Mouse (Mus musculus) fat pad, adult 2 months (tissue): ENCODE results near the gene Inpp4b.
"Not testable (repeated sequence)": the region's sequence is repeated elsewhere in the genome, so short reads cannot be mapped to it uniquely, and the experiment has no call there.

ENCODE experiments used
- DNase-seq: peaks from one replicate; pipeline ENCODE4 v3.0.0-alpha.2; 2011; ENCODE audit warnings: low read depth, low spot score; ENCODE audit errors: extremely low read depth

Inpp4b gene

GRCm38 (mm10) chr8:81774010-81774409, 431.7 kb downstream of the Inpp4b start:
- no peak for DNase-seq

- no peak for DNase-seq
Observed at GRCm38 (mm10) chr8:81774454-81774853, 432.1 kb downstream of the Inpp4b start.

- DNase-seq = no peak
Observed at GRCm38 (mm10) chr8:81776516-81777237, 434.3 kb downstream of the Inpp4b start.

DNA sequence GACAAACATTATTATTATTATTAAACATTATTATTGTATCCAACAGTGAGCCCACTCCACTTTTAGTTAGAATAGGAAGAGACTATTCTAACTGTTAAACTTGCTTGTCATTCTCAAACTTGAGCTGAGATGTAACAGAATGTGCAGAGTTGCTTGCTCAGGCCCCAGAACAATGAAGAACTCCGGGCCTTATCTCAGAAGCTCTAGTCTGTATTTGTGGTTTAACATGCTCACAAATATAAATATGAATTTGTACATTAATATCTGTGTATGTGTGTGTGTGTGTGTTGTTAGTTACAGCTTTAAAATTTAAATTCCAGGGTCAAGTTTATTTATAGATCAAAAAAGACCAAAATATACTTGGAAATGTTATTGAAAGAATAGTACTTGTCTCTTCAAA, 435.3 kb downstream of the Inpp4b start:
- no peak for DNase-seq

DNA sequence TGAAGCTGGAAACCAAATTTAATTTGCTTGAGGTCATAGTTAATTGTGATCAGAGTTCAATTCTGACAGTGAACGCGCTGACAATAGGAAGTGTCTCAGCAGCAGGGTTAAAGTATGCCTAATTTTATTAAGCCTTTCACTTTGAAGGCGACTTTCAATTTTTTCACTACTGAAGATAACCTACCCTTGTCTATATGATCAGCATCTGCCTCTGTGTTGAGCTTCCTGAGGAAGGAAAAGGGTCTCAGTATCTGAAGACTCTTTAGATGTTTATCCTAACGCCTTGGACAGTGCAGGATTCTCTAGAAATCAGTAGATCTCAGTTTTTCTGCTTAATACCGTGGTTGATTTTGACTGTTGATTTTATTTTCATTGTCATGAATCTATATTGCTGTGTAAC, 437.1 kb downstream of the Inpp4b start:
- DNase-seq = no peak

DNA sequence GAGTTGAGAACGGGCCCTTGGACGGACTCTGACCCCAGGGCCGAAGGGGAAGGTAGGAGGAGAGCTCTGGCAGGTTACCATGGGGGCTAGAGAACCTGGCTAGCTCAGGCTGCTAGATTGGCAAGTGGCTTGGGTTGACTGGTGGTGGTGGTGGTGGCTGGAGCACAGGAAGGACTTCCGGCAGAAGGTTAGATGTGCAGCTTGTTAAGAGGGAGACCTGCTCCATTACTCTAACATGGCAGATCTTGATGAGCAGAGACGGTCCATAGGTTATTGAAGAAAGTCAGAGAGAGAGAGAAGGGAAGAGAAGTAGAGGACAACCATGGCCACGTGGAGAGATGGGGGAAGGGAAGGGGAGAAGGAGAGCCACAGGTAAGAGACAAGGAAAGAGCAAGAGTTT, 437.8 kb downstream of the Inpp4b start:
- no peak for DNase-seq

DNA sequence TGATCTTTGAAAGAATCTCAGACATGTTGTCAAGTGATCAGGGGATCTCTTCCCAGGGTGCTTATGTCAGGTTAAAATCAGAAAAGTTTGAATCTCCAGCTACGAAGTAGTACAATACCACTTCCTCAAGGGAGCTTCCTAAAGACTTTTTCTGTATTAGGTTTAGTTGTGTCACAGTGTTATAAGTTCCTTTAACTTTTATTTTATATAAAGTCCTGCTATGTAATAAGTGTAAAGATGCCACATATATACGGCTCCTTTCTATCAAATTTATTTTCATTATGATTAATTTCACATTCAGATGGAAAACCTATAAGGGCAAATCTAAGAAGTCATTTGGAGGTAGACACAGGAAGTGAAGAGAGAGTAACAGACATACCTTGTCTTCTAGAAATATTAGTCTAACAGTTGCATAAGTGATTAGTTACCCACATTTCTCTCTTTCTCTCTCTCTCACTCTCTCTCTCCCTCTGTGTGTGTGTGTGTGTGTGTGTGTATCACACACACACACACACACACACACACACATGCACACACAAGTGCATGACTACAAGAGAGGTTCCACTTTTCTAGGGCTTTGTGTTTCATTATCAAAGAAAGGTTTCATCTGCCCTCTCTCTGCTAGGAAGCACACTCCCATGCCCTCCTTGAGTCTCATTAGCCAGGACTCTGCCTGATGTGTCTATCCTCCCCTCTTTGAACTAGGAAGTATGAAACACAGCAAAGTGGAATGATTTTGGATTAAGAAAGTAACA, 438.7 kb downstream of the Inpp4b start:
- DNase-seq = no peak

DNA sequence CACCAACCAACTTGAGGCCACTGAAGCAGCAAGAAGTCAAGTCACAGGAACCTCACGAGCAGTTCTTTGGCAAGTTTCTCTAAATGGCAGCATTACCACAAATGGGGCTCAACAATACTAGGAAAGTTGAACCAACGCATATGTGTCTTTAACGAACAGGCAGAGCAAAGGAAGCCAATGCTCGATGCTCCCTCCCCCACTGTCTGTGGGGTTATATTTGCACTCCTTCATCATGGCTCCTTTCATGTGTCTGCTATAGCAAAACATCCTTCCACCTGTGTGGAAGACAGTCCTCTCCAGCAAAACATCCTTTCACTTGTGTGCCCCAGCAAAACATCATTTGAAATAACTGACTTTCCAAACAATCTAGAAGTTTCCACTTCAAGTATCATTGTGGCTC, 440.4 kb downstream of the Inpp4b start:
- DNase-seq = no peak

DNA sequence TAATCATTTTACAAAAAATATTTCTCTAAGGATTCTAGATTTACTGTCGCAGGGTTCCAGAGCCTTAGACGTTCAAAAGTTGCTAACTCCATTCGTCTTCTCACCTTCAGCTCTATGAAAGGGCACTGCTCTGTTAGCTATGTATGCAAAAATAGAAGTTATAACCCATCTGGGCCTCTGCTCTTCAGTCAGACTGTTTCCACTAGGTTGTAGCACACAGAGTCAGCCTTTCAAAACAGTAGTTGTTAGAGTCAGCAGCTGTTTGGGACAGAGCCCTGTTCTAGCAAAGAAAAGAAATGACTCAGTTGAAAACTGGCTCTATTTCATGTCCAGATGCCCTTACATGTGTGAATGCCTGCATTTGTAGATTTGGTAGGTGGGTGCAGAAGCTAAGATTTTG, 442.4 kb downstream of the Inpp4b start:
- no peak for DNase-seq

DNA sequence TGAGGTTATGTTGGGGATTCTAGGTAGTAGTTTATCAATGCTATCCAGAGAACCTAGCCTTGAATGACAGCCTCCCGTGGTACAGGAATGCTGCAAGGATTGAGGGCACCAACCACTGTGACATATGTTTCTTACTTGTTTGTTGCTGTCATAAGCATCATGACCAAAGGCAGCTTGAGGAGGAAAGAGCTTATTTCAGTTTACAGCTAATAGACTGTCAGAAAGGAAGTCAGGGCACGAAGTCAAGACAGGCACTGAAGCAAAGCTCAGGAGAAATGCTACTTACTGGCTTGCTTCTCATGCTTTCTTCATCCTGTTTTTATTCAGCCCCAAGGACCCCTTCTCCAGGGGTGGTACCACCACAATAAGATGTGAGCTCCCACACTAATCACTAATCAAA, 446.1 kb downstream of the Inpp4b start:
- no peak for DNase-seq

DNA sequence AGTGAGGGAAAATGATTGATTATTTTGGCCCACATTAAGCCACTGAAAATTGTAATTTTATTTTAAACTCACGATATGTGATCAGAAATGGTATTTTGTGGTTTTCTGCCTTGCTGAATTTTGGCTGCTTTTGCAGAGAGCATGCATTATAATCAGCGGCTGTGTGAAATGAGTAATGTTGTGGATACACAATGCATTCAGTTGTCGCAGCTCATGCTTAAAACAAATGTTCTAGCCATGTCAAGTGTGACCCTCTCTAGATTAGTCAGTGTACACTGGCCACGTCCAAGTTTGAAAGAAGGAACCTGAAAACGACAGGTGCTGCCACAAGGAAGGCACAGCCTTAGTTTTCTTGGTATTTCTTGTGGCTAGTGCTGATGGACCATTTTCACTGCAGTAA, 450.3 kb downstream of the Inpp4b start:
- DNase-seq = no peak

DNA sequence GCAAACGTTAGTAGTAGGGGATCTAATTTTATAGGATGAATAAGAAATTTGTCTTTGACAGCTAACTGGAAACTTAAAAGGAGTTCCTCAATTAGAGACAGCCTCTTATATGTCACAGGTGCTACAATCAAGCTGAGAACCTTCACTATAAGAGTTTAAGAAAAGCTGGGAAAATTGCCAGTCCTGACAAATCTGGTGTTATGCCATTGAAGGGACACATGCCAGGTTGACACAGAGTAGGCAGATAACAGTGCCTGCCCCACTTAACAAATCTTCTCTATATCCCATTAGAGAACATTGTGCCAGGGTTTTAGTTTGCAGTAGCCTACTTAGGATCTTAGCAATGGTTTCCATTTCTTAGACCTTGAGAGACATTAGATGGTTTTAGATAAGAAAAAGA, 456.1 kb downstream of the Inpp4b start:
- DNase-seq = no peak

GRCm38 (mm10) chr8:81800792-81801191, 458.4 kb downstream of the Inpp4b start:
- no peak for DNase-seq

DNA sequence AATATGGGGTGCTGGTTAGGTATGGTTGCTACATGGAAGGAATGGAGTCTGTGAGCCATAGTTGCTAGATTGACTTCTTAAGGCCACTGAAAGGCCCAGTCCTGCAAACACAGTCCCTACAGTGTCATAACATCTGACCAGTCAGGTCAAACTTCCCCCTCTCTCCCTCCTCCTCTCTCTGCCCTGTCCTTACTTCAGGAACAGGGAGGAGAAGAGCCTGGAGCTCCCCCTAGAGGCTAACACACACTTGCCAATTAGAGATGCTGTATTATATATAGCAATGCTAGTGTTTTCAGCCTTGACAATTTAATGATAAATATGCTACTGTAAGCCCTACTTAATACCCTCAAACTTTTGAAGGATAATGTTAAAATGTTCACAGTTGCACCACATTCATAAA, 464.4 kb downstream of the Inpp4b start:
- DNase-seq = no peak

DNA sequence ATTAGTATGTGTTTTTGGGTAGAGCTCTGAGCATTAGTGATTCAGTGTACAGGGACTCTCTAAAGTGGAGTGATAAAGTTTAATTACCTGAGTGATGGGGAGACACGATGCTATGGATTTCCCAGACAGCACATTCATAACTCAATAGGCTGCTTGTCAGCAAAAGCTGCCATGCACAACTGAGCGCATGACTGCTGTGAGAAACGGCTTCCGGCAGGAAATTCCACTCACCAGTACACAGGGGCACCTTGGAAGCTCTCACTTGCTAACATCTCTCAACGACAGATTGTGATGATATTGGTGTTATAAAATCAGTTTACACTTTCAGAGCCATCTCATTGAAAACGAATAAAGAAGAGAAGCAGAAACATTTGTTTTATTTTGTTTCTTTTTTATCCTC, 465.2 kb downstream of the Inpp4b start:
- DNase-seq = no peak

DNA sequence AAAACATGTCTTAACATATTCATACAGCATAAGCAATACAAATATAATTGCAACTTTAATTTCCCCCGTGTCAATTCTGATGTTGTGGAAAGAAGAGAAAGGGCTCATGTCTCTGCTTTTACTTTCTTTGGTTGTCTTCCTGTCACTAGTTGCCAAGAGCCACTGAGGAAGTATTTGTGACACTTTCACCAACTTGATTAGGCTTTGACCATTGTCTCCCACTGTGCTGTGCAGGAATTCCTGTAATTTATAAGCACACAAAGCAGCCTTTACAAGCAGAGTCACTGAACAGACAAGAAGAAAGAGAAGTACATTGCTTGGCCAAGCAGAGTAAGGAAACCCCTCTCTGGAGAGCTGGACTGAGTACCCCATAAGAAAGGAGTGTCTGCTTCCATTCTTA, 466.1 kb downstream of the Inpp4b start:
- DNase-seq = no peak

DNA sequence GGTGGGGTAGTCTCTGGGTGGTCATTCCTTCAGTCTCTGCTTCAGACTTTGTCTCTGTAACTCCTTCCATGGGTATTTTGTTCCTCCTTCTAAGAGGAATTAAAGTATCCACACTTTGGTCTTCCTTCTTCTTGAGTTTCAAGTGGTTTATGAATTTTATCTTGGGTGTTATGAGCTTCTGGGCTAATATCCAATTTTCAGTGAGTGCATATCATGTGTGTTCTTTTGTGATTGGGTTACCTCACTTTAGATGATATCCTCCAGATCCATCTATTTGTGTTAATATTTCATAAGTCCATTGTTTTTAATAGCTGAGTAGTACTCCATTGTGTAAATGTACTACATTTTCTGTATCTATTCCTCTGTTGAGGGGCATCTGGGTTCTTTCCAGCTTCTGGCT, 467.1 kb downstream of the Inpp4b start:
- not testable (repeated sequence) for DNase-seq

DNA sequence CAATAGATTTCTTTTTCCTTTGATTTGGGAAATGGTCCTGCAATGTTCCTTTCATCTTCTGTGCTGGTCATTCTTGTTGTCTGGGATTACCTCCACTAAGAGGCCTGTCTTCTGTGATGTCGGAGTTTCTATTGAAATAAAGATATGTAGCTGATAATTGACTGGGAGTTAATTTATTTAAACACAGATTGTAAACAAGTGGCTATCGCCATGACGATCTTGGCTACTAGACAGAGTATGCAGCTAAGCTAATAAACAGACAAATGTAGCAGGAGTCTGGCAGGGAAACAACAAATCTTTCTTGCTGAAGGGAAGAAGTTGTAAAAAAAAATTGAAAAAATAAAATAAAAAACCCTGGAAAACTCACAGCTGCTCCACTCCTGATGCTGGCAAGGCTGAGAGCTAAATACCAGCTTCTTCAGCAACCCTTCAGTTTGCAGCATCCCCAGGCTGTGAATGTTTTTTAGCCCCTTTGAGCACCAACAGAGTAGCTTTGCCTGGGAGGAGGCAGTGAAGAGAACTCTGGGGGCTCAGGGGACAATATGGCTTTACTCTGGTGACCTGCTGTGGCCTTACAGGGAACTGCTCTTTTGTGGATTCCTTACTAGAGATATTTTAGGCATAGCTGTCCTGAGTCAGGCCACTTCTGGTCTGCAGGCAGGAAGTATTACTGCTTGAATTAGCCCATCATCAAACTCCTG, 469.8 kb downstream of the Inpp4b start:
- DNase-seq = no peak

GRCm38 (mm10) chr8:81814742-81815141, 472.4 kb downstream of the Inpp4b start:
- DNase-seq = no peak

- DNase-seq = no peak
Observed at GRCm38 (mm10) chr8:81815551-81815950, 473.2 kb downstream of the Inpp4b start.

- DNase-seq = no peak
Observed at GRCm38 (mm10) chr8:81823121-81823520, 480.8 kb downstream of the Inpp4b start.

DNA sequence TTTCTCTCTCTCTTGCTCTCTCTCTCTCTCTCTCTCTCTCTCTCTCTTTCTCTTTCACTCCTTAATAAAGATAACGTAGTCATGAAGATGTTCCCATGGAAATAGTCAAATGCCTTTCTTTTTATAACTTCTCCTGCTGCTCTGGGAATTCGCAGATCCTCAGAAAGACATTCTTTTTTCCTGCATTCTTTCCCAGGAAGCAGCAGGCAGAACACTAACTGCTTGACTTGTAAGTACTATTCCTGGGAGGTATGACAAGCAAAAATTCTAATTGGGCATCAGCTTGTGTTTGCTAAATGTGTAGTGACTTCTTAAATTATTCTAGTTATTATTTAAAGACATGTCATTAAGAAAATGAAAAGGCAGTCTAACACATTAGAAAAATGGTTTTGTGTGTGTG, 482.6 kb downstream of the Inpp4b start:
- DNase-seq = no peak
